In genomic region chr5:113887132-113887531, GRCm38 (mm10) we compare ENCODE assay signal across 11 mouse cellular contexts. TPM values are rescaled to one million over a fixed set of nuclear protein-coding genes. Genes with fewer than 3 reads are reported as not detected.
A peak's percentile ranks its signal among the peaks of the same experiment; 100 is the strongest.
DNase-seq lines count a peak whose midpoint lies in the region; ATAC-seq and TF ChIP-seq lines count a peak whose summit lies in the region.
"Had no signal": no experiment of that assay in that cellular context is flagged by ENCODE, and none has a peak within 500 bp of the region (broad histone marks: within the 10 kb centered on the region; RNA-seq: fewer than 3 reads in every experiment).

No protein-coding gene starts in this region.

- intact Hi-C loops in gastrocnemius, postnatal 36 days (cut with DNase I) = no loop called here

- no peak overlapping the region for H3K4me2 ChIP-seq in lung, embryonic 14.5 days
- H3K4me2 ChIP-seq in stomach, postnatal 0 days (replicated peaks; ENCODE audit: low read depth) = no peak overlapping the region
- H3K4me2 ChIP-seq in neural tube, embryonic 15.5 days = no peak overlapping the region
- H3K4me2 ChIP-seq: embryonic facial prominence, embryonic 12.5 days; midbrain, embryonic 12.5 days had no signal

- WGBS in lung, embryonic 14.5 days = 7% methylated on average over 11 of the region's 11 CpGs
- 8% methylated on average over 11 of the region's 11 CpGs for WGBS in lung, adult 2 months
- WGBS in stomach, postnatal 0 days = 12% methylated on average over 11 of the region's 11 CpGs
- 61% methylated on average over 11 of the region's 11 CpGs for WGBS in neural tube, embryonic 15.5 days

- peak; percentile 83 for DNase-seq in lung, embryonic 14.5 days
- DNase-seq in lung, adult 2 months = no peak
- DNase-seq in gastrocnemius, postnatal 36 days = peak; percentile 66 to 70
- DNase-seq in kidney, postnatal 10 days = peak; percentile 82
- DNase-seq in stomach, postnatal 0 days (ENCODE audit: low spot score) = peak; percentile 71
- no peak for DNase-seq in layer of hippocampus, adult 9-10 months (ENCODE audit: low spot score)
- DNase-seq: layer of hippocampus, postnatal 36 days; thymus, postnatal 25 days had no signal

- H3K4me3 ChIP-seq in lung, embryonic 14.5 days (ENCODE audit: low read depth, low read length) = no peak overlapping the region
- no peak overlapping the region for H3K4me3 ChIP-seq in lung, adult 2 months (replicated peaks; ENCODE audit: extremely low read depth, low read depth, low read length)
- H3K4me3 ChIP-seq in stomach, postnatal 0 days (ENCODE audit: low read depth, low read length) = no peak overlapping the region
- H3K4me3 ChIP-seq in neural tube, embryonic 15.5 days (replicated peaks) = no peak overlapping the region
- H3K4me3 ChIP-seq: embryonic facial prominence, embryonic 12.5 days; midbrain, embryonic 12.5 days had no signal

- no peak for TF ChIP-seq EP300 in stomach, postnatal 0 days (optimal IDR thresholded peaks at IDR 0.05)

- H3K27me3 ChIP-seq in lung, embryonic 14.5 days (ENCODE audit: insufficient read depth, low read length) = no peaks in the 10 kb centered on the region
- no peaks in the 10 kb centered on the region for H3K27me3 ChIP-seq in stomach, postnatal 0 days (ENCODE audit: control insufficient read depth, insufficient read depth, low read length)
- no peaks in the 10 kb centered on the region for H3K27me3 ChIP-seq in neural tube, embryonic 15.5 days (replicated peaks)
- H3K27me3 ChIP-seq: embryonic facial prominence, embryonic 12.5 days; midbrain, embryonic 12.5 days had no signal

- H3K9me3 ChIP-seq in lung, embryonic 14.5 days (ENCODE audit: low read depth, low read length) = no peaks in the 10 kb centered on the region
- H3K9me3 ChIP-seq in stomach, postnatal 0 days (ENCODE audit: control insufficient read depth, low read length) = no peaks in the 10 kb centered on the region
- H3K9me3 ChIP-seq in neural tube, embryonic 15.5 days (replicated peaks) = no peaks in the 10 kb centered on the region
- H3K9me3 ChIP-seq: embryonic facial prominence, embryonic 12.5 days; midbrain, embryonic 12.5 days had no signal

- ATAC-seq in lung, embryonic 14.5 days (ENCODE audit: insufficient read depth) = no peak
- ATAC-seq in stomach, postnatal 0 days (ENCODE audit: low FRiP score, low TSS enrichment) = no peak; the same call in 1 of the 2 replicates
- ATAC-seq in neural tube, embryonic 15.5 days (ENCODE audit: low FRiP score) = no peak

- H3K4me1 ChIP-seq in lung, embryonic 14.5 days (ENCODE audit: insufficient read depth) = peaks cover 53% of the 10 kb centered on the region
- H3K4me1 ChIP-seq in lung, adult 2 months (ENCODE audit: control insufficient read depth, insufficient read depth, low read length) = peaks cover 35% of the 10 kb centered on the region
- peaks cover 8% of the 10 kb centered on the region for H3K4me1 ChIP-seq in stomach, postnatal 0 days (replicated peaks; ENCODE audit: control insufficient read depth, insufficient read depth)
- peaks cover 84% of the 10 kb centered on the region for H3K4me1 ChIP-seq in neural tube, embryonic 15.5 days

- no peak overlapping the region; the same call in 1 of the 2 replicates for H3K27ac ChIP-seq in lung, embryonic 14.5 days (ENCODE audit: low read depth)
- H3K27ac ChIP-seq in stomach, postnatal 0 days (replicated peaks) = 0 out of 2 replicates have a peak overlapping the region, but pooled peaks have one; percentile 1
- H3K27ac ChIP-seq in neural tube, embryonic 15.5 days (replicated peaks) = no peak overlapping the region
- H3K27ac ChIP-seq: embryonic facial prominence, embryonic 12.5 days; midbrain, embryonic 12.5 days had no signal

- no peaks in the 10 kb centered on the region for H3K36me3 ChIP-seq in lung, embryonic 14.5 days (ENCODE audit: insufficient read depth)
- no peaks in the 10 kb centered on the region for H3K36me3 ChIP-seq in stomach, postnatal 0 days (ENCODE audit: control insufficient read depth, insufficient read depth, low read length)
- no peaks in the 10 kb centered on the region for H3K36me3 ChIP-seq in neural tube, embryonic 15.5 days
- H3K36me3 ChIP-seq: embryonic facial prominence, embryonic 12.5 days had no signal

- no peak overlapping the region for H3K9ac ChIP-seq in lung, embryonic 14.5 days
- no peak overlapping the region for H3K9ac ChIP-seq in stomach, postnatal 0 days (ENCODE audit: low read length)
- H3K9ac ChIP-seq in neural tube, embryonic 15.5 days (replicated peaks) = no peak overlapping the region
- H3K9ac ChIP-seq: embryonic facial prominence, embryonic 12.5 days; midbrain, embryonic 12.5 days had no signal

- no peak for TF ChIP-seq CTCF in lung, embryonic 14.5 days (IDR thresholded peaks at IDR 0.05; ENCODE audit: low read depth)
- no peak for TF ChIP-seq CTCF in lung, adult 2 months (IDR thresholded peaks at IDR 0.05; ENCODE audit: insufficient read depth, low read length)
- no peak for TF ChIP-seq CTCF in stomach, postnatal 0 days (IDR thresholded peaks at IDR 0.05; ENCODE audit: low read depth)

- TF ChIP-seq POLR2A in lung, adult 2 months (IDR thresholded peaks at IDR 0.05; ENCODE audit: borderline replicate concordance, extremely low read depth, low read depth, low read length) = no peak

RNA-seq across cellular contexts. Expression of gene Coro1c, which starts 21.4 kb away (rescaled TPM):
- 151 and 165 TPM in 2 replicates for polyA plus RNA-seq in lung, embryonic 14.5 days (2014; fragmentation: Nextera tagmentation; extraction: Ambion mirVana)
- 86.7 and 104 TPM in 2 replicates for polyA plus RNA-seq in lung, adult 2 months (2012; rRNA removed)
- total RNA-seq in gastrocnemius, postnatal 36 days (2021) = 10 to 100 TPM; 10.6 to 14.4 TPM
- polyA plus RNA-seq in stomach, postnatal 0 days (2015; fragmentation: Nextera tagmentation; extraction: Ambion mirVana) = 91.6 and 93.6 TPM in 2 replicates
- 160 and 162 TPM in 2 replicates for polyA plus RNA-seq in neural tube, embryonic 15.5 days (2015; fragmentation: Nextera tagmentation; extraction: Ambion mirVana)

RNA-seq across cellular contexts. Expression of gene Selplg, which starts 54.7 kb away (rescaled TPM):
- polyA plus RNA-seq in lung, embryonic 14.5 days (2014; fragmentation: Nextera tagmentation; extraction: Ambion mirVana) = 2.9 and 3.4 TPM in 2 replicates
- 96.6 and 100 TPM in 2 replicates for polyA plus RNA-seq in lung, adult 2 months (2012; rRNA removed)
- 1 to 10 TPM; 1.0 to 1.2 TPM for total RNA-seq in gastrocnemius, postnatal 36 days (2021)
- polyA plus RNA-seq in stomach, postnatal 0 days (2015; fragmentation: Nextera tagmentation; extraction: Ambion mirVana) = 2.0 and 2.6 TPM in 2 replicates
- 2.3 and 27.7 TPM in 2 replicates for polyA plus RNA-seq in neural tube, embryonic 15.5 days (2015; fragmentation: Nextera tagmentation; extraction: Ambion mirVana)

Comparison
In these comparisons a context has a peak if more than half of its experiments do, and no peak if none do; other contexts are left out.
1. DNase-seq: peak in lung, embryonic 14.5 days (single experiment), gastrocnemius, postnatal 36 days (2 of 2), kidney, postnatal 10 days (single experiment) and stomach, postnatal 0 days (single experiment); none in lung, adult 2 months (single experiment) and layer of hippocampus, adult 9-10 months (single experiment).